Mouse (Mus musculus) cerebellum, adult 11-12 months (tissue): ENCODE measurements at regions not wholly inside any gene's neighbourhood (a gene's known extent, or its start where the extent isn't known, plus 50 kb on each side); places are given as distances from the start of the nearest gene placed in this dataset.
A peak's percentile ranks its signal among the peaks of the same experiment; 100 is the strongest.
"Not testable (repeated sequence)": the region's sequence is repeated elsewhere in the genome, so short reads cannot be mapped to it uniquely, and the experiment has no call there.

Source experiments
- DNase-seq: peaks from one replicate; pipeline ENCODE4 v3.0.0; 2022

DNA sequence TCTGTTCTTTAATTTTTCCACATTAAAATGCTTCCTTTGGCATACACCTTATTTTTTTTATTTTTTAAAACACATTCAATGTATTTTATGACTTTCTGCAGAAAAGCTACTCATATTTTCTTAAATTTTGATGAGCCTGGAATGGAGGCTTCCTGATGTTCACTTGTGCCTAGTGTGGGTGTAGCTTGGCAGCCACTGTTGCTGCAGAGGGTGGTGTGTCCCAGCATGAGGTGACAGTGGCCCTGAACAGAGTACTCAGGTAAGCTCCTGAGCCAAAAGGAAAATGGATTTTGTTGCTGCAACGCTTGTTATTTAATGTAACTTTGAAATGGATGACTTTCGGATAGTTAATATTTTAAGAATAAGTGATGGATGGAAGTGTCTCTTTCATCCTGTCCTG lies 170.6 kb downstream of the Eipr1 start:
- DNase-seq = no peak

- DNase-seq = no peak
Observed at GRCm38 (mm10) chr12:28925206-28925605, 173.6 kb downstream of the Eipr1 start.

- no peak for DNase-seq
Observed at GRCm38 (mm10) chr12:28939936-28940335, 188.3 kb downstream of the Eipr1 start.

DNA sequence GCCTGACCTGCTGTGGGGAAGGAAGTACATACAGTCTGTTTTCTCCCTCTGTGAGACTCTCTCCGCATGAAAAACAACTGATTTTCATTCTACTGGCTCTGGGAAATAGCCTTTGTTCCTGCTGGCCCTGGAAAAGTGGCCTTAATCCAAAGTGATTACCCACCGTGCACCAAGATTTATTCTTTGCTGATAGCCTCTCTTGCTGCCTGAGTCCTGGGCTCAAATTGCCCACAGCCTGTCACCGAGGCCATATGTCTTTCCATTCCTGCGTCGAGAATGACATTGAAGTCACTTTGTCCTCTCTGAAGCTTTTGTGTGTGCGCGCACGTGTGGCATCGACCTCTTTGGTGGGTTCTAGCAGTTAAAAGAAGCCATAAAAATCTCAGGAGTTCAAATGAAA lies 197.3 kb downstream of the Eipr1 start:
- no peak for DNase-seq

DNA sequence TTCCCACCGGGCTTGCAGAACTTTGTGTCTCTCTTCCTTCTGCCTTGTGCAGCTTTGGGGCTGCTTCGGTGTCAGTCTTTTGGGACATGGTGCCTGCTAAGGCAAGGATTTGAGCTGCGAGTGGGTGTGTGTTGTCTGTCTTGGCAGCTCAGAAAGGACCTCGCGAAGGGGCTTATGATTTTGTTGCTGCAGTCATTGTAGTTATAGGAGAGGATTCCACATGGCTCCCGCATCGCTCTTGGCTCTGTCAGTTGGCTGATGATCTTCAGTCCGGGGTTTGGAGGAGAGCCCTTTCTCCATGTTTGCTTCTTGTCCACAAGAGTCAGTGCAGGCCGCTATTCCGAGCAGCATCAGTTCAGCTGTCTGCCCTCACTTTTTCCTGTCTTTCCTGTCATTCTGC lies 197.7 kb downstream of the Eipr1 start:
- DNase-seq = no peak

DNA sequence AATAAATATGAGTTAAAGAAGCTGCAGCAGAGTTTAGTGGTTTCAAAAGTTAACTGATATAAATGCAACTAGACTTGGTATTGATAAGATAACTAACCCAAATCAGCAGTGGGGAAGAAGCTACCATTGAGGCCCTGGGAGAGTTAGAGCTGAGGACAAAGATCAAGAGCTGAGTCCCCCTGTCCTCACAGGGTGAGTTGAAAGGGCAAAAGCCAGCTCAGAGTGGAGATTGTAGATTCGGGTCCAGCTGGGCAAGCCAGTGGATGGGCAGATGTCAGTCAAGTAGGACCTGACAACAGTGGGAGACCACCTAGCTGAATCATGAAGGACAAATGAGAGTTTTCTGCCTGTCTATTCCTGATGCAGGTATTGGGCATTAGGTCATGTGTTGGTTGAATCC lies 205.6 kb downstream of the Eipr1 start:
- no peak for DNase-seq

DNA sequence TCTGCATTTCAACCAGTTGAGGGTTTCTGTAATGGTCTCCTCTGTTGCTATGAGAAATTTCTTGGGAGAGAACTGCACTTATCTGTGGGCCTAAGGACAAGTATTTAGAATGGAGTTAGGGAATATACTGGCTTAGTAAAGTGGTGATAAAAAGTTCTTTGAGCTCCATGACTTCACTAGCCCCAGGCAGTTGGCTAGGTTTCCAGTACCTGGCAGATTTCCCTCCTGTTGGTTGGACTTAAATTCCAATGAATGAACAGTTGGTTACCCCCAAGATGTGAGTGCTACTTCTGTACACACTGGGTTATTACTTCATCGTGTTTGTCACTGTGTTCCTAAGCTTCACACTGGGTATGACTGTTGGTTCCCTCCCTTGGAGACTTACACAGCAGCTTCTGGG lies 207.1 kb downstream of the Eipr1 start:
- no peak for DNase-seq

- DNase-seq = no peak
Observed at GRCm38 (mm10) chr12:28969671-28970379, 218.2 kb downstream of the Eipr1 start.

GRCm38 (mm10) chr12:28974571-28975041 lies 223.0 kb downstream of the Eipr1 start:
- no peak for DNase-seq

DNA sequence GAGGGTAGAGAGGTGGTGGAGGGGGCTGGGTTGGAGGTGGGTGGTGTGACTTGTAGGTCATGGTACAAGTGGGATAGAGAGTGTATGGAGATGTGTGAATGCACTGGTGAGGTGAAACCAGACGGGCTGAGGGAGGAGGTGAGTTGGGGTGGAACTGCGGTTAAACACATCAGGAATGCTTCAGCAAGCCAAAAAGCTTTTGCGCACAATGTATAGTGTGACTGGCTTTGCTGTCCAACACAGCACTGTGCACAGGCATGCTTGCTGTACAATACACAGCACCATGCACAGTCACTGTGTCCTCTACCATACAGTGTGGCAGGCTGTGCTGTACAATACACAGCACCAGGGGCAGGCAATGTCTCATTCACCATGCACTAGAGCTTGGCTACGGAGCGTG lies 223.6 kb downstream of the Eipr1 start:
- no peak for DNase-seq

DNA sequence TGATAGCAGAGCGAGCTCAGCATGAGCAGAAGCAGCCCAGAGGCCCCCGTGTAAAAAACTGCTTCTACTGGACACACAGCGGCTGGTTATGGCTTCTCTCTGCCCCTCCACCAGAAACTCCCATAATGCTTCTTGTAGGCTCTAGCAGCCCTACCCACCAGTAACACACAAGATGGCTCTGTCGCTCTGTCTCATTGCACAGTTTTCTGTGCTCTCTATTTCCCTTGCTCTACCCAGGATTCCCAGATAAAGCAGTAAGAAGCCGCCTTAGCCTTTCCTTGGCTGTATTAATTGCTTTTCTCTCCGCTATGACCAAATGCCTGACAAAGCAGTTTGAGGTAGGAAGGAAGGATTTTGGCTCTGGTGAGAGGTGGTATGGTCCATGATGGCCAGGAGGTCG lies 228.1 kb downstream of the Eipr1 start:
- no peak for DNase-seq

- no peak for DNase-seq
Observed at GRCm38 (mm10) chr12:28986214-28986613, 234.6 kb downstream of the Eipr1 start.

DNA sequence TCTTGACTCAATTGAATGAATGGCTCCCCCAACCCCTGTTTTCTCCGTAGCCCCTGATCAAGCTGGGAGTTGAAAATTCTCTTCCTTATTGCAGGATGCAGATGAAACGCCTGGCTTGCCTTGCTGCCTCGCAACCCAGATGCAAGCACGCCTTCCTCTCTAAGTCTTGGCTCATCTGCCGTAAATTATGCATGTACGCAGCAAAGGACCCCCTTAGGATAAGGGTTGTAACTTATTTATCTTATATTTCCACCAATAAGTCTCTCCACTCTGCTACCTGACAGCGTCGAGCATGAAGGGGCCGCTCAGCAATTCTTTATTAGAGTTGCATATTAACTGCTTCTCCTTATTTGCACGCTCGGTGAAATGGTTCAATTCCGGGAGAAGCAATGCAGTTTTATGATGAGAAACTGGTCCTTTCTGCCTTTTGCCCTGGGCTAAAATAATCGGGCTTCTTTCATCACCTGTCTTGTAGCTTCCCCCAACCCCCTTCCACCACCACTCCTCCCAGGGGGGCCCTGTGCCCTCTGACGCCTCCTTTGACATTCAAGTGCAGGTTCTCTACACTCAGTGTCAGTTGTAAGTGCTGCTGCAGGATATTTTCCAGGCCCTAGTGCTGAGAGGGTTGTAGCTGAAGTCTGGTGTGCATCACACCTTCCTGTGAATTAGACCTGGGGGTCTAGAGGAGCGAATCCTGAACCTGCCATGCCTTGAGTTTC lies 246.0 kb downstream of the Eipr1 start:
- DNase-seq = no peak

GRCm38 (mm10) chr12:28999963-29000451 lies 248.4 kb downstream of the Eipr1 start:
- no peak for DNase-seq

DNA sequence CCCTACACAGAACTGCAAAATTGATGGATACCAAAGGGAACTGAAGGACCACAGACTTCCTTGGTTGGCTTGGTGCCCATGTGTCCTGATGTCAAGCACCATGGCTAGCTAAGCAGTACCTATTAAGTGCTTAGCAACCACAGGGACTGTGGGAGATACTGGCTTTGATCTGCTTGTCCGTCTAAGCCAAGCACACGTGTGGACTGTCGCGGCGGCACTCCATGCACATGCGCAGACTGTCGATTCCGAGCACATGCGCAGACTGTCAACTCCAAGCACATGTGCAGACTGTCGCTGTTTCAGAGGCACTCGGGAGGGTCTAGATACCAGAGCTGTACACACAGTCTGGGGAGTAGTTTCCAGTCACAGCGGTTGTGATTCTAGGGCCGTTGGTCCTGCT lies 252.9 kb downstream of the Eipr1 start:
- DNase-seq = peak; percentile 4

DNA sequence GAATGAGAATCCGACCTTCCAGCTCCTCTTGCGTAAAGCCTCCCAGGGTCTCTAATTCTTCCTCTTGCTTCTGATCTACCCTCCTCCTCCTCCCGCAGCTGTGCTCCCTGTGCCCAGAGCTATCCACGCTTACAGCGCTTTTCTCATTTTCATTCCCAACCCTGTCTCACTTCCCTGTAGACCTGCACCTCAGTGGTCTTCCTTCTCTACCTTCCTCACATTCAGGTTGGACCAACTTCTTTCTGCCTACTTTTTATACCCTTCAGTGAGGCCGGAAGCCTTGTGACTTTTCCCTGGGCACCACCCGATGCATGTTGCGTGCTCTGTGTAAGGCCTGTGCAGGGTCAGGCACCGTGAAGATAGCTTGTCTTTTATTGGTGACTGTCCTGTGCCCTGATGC lies 263.0 kb downstream of the Eipr1 start:
- DNase-seq = no peak

GRCm38 (mm10) chr12:29015200-29015862 lies 263.7 kb downstream of the Eipr1 start:
- DNase-seq = no peak

DNA sequence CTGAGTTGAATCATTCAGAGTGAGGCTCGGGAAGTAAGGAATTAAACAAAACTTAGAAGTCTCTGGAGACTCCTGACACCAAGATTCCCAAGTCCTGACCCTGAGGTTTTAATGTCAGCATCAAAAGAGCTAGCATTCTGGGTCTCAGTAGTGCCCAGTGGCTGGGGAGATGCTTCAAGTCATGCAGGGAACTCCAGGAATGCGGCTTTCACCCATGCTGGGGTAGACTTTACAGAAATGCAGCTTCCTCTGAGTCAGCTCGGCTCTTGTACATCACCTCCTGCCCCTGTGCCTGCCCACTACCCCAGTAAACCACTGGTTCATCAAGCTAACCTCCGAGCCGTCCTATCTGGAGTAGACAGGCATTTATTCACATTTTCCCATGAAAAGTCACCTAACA lies 269.5 kb downstream of the Eipr1 start:
- no peak for DNase-seq

DNA sequence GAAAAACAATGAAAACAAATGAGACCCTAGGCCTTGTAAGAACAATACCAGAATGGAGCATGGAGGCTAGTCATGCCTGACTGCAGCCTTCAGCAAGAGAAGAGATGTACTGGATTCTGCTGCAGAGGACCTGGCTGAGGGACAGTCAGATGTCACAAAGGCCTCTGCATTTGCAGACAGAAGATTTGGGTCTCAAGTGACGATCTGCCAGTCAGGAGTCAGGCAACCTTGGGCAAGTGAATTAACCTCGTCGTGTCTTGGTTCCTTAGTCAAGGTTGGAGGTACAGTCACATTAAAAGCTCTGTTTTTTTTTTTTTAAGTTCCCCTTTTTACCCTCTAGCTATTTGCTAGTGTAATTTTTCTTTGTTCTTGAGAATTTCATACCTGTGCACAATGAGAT lies 276.6 kb downstream of the Eipr1 start:
- DNase-seq = no peak

- no peak for DNase-seq
Observed at GRCm38 (mm10) chr12:29029461-29029860, 277.9 kb downstream of the Eipr1 start.

DNA sequence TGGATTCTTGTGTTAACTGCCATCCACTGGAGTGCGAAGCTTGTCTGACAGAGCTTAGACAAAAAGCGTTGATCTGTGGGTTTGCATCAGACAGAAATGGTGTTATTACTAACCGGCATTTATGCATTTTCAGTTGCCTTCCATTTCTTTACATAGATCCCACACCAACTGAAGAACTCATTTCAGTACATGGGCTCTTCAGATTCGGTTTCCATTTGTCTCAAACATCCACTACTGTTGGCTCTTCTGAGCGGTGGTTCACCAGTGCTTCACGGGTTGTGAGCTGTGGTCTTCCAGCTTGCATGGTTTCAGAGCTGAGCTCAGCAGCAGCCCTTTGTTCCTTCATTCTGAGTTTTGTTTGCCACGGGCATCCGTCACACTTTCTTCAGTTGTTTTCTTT lies 294.4 kb downstream of the Eipr1 start:
- DNase-seq = no peak

- not testable (repeated sequence) for DNase-seq
Observed at GRCm38 (mm10) chr12:29048596-29048995, 297.0 kb downstream of the Eipr1 start.

- peak; percentile 41 for DNase-seq
Observed at GRCm38 (mm10) chr12:29049105-29049511, 297.5 kb downstream of the Eipr1 start.

DNA sequence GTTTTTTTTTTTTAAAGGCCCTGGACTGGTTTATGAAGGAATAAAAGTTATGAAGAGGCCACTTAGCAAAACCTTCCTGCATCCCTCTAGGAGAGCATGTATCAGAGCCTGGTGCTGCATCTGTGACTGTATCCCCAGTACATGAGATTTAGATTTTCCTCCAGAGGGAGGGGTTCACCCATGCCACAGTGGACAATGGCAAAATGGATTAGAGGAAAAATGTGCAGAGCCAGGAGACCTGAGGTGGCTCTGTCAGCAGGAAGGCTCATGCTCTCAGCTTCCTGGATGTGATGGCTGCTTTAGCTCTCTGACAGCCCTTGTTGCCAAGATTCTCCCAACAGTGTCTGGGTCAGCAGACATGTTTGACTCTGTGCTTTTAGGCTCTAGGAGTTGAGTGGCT lies 298.2 kb downstream of the Eipr1 start:
- DNase-seq = no peak
